In genomic region chr6:99028989-99029305, GRCm38 (mm10) we compare ENCODE assay signal across 8 mouse cellular contexts.
DNase-seq lines count a peak whose midpoint lies in the region; ATAC-seq and TF ChIP-seq lines count a peak whose summit lies in the region.

No protein-coding gene starts in this region.

- H3K27me3 ChIP-seq in embryonic facial prominence, embryonic 13.5 days: peaks cover 51% of the 10 kb centered on the region
- H3K27me3 ChIP-seq in intestine, postnatal 0 days (replicated peaks; ENCODE audit: control insufficient read depth, insufficient read depth, low read length): no peaks in the 10 kb centered on the region
- no peaks in the 10 kb centered on the region; the same call in 1 of the 2 replicates for H3K27me3 ChIP-seq in neural tube, embryonic 14.5 days (ENCODE audit: control insufficient read depth, insufficient read depth, low read length)

- peak overlapping the region; percentile 99 for H3K4me3 ChIP-seq in lung, adult 2 months (replicated peaks; ENCODE audit: extremely low read depth, low read depth, low read length)
- peak overlapping the region; percentile 64 for H3K4me3 ChIP-seq in embryonic facial prominence, embryonic 13.5 days
- peak overlapping the region; percentile 50 for H3K4me3 ChIP-seq in intestine, postnatal 0 days (ENCODE audit: low read depth, low read length)
- peak overlapping the region; percentile 60 for H3K4me3 ChIP-seq in neural tube, embryonic 14.5 days (ENCODE audit: low read depth, low read length)

- 12% methylated on average over 6 of the region's 6 CpGs for WGBS in lung, adult 2 months
- WGBS in embryonic facial prominence, embryonic 13.5 days: 3% methylated on average over 6 of the region's 6 CpGs
- WGBS in intestine, postnatal 0 days: 4% methylated on average over 6 of the region's 6 CpGs
- WGBS in neural tube, embryonic 14.5 days: under 1% methylated on average over 6 of the region's 6 CpGs

- peak overlapping the region; percentile 81 for H3K9ac ChIP-seq in embryonic facial prominence, embryonic 13.5 days
- peak overlapping the region; percentile 70 for H3K9ac ChIP-seq in intestine, postnatal 0 days (ENCODE audit: low read depth, low read length)
- H3K9ac ChIP-seq in neural tube, embryonic 14.5 days (replicated peaks; ENCODE audit: low read depth, low read length): peak overlapping the region; percentile 73

- intact Hi-C loops in left cerebral cortex, postnatal 4 days (cut with DNase I): loop anchor here (5.0 kb wide), 1 partner anchor 493 kb away; the partner anchor contains the start of gene Foxp1

- no peak for ATAC-seq in embryonic facial prominence, embryonic 13.5 days (ENCODE audit: insufficient number of reproducible peaks, insufficient read depth, low FRiP score, low TSS enrichment, low read depth)
- ATAC-seq in intestine, postnatal 0 days: no peak
- ATAC-seq in neural tube, embryonic 14.5 days (ENCODE audit: low read depth): no peak

- no peak for TF ChIP-seq CTCF in lung, adult 2 months (IDR thresholded peaks at IDR 0.05; ENCODE audit: insufficient read depth, low read length)
- TF ChIP-seq CTCF in intestine, postnatal 0 days (IDR thresholded peaks at IDR 0.05; ENCODE audit: low read depth): no peak

- H3K27ac ChIP-seq in embryonic facial prominence, embryonic 13.5 days: peak overlapping the region; percentile 87; the same call in 1 of the 2 replicates
- H3K27ac ChIP-seq in intestine, postnatal 0 days (ENCODE audit: low read depth, low read length): peak overlapping the region; percentile 80
- H3K27ac ChIP-seq in neural tube, embryonic 14.5 days (ENCODE audit: low read depth, low read length): peak overlapping the region; percentile 71; the same call in 1 of the 2 replicates

- no peak for TF ChIP-seq POLR2A in lung, adult 2 months (IDR thresholded peaks at IDR 0.05; ENCODE audit: borderline replicate concordance, extremely low read depth, low read depth, low read length)

- no peaks in the 10 kb centered on the region for H3K9me3 ChIP-seq in embryonic facial prominence, embryonic 13.5 days
- no peaks in the 10 kb centered on the region for H3K9me3 ChIP-seq in intestine, postnatal 0 days (ENCODE audit: control insufficient read depth)
- H3K9me3 ChIP-seq in neural tube, embryonic 14.5 days (ENCODE audit: control insufficient read depth, low read length): no peaks in the 10 kb centered on the region

- H3K4me1 ChIP-seq in lung, adult 2 months (ENCODE audit: control insufficient read depth, insufficient read depth, low read length): peaks cover 23% of the 10 kb centered on the region
- H3K4me1 ChIP-seq in embryonic facial prominence, embryonic 13.5 days: peaks cover 36% of the 10 kb centered on the region
- H3K4me1 ChIP-seq in intestine, postnatal 0 days (replicated peaks; ENCODE audit: control insufficient read depth, insufficient read depth, low read length): peaks cover 7% of the 10 kb centered on the region
- peaks cover 11% of the 10 kb centered on the region for H3K4me1 ChIP-seq in neural tube, embryonic 14.5 days (ENCODE audit: control insufficient read depth, insufficient read depth, low read length)

- peak overlapping the region; percentile 88 for H3K4me2 ChIP-seq in embryonic facial prominence, embryonic 13.5 days
- H3K4me2 ChIP-seq in intestine, postnatal 0 days (replicated peaks; ENCODE audit: low read depth): peak overlapping the region; percentile 87
- peak overlapping the region; percentile 89 for H3K4me2 ChIP-seq in neural tube, embryonic 14.5 days (ENCODE audit: low read depth, low read length)

- no peak for DNase-seq in lung, adult 2 months
- DNase-seq in lung, adult 18-20 months: no peak
- no peak for DNase-seq in urinary bladder, adult 2 months (ENCODE audit: low spot score)
- no peak for DNase-seq in left cerebral cortex, postnatal 4 days
- no peak for DNase-seq in gastrocnemius, adult 18-20 months (ENCODE audit: low spot score)

- no peaks in the 10 kb centered on the region for H3K36me3 ChIP-seq in embryonic facial prominence, embryonic 13.5 days
- no peaks in the 10 kb centered on the region for H3K36me3 ChIP-seq in intestine, postnatal 0 days (ENCODE audit: control insufficient read depth, insufficient read depth)
- H3K36me3 ChIP-seq in neural tube, embryonic 14.5 days (ENCODE audit: control insufficient read depth, insufficient read depth, low read length): no peaks in the 10 kb centered on the region
